Mouse (Mus musculus): ENCODE data around the gene Bbox1.

Gene Bbox1

DNA sequence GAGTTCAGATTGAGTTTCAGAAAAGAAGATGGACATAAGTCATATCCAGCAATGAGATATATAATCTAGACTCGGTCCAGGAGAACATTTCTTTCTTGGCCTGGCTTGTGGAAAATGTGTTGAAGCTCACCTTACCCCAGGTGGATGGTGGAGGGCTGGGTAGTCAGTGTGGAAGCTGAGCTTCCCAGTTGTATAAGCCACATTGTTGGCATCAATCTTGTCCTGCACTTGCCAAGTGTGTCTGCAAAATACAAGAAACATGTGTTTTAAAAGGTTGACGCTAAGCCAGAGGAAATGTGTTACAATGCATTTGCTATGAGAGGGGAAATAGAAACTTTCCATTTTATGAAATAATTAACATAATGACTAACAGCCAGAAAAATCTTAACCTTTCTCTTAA, 38.9 kb downstream of the Bbox1 start:
- intact Hi-C loops (cut with DNase I), result no loop called here

DNA sequence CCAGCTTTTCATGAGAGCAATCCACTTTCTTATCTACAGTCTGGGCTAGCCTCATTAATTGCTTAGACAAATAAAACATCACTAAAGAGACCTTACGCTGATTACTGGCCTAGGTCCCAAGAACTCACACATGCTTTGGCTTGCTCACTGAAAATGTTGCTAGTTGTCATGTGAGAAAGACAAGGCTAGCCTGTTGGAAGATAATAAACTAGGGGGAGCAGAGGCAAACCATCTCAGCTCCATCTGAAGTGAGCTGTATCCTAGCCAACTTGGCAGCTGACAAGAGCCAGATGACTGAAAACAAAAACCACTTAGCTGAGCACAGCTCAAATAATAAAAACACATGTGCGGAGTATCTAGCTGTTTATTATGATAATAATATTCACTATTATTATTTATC, 40.2 kb downstream of the Bbox1 start:
- intact Hi-C loops (cut with DNase I), result no loop called here

DNA sequence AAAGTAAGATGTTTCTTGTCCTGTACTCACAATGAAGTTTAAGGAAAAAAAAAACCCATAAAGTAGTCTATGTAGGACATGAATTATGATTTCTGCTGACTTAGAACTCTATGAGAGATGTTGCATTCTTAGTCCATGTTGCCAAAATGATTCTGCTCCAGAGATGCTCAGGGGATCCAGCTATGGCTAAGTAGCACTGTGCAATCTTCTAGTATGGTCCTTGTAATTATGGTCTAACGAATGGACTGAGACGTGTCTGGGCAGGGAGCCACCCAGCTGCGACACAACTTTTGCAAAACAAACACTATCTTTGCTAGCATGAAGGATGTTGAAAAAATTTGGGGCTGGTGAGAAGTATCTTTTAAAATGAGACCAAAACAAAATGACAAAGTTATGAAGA, 45.1 kb downstream of the Bbox1 start:
- intact Hi-C loops (cut with DNase I), result no loop called here

DNA sequence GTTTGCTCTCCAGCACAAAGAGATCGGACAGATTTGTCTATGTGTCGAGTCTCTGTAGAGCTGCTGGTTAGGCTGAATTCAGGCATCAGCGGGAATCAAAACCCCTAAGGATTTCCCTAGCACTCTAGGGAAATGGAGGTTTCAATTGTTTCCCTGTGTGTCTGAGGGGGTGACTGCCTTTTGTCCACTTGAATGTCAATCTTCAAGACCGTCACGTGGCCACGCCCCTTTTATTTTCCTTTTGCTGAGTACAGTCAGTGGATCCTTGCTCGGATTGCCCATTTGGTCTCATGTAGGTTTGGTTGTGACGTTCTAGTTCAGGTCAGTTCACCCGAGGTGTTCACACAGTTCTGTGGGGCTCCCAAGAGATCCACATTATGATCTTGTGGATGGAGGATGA, 82.1 kb downstream of the Bbox1 start:
- intact Hi-C loops (cut with DNase I), result no loop called here

DNA sequence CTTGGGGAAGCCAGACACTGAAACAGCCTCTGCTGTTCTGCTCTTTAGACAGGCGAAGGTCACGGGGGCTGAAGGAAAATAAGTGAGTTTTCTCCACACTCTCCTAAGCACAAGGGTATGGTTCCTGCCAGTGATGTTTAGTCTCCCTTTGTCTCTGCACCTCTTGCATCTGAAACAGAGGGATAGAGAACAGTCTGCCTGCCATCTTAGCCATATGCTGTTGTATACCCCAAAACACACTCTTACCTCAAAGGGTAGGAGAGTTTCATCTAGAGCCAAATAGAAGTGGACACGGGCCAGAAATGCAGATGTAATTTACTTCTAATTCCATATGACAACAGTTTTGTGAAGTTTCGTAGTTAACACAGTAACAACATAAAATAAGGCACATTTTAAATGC, 83.6 kb downstream of the Bbox1 start:
- intact Hi-C loops (cut with DNase I), result no loop called here

DNA sequence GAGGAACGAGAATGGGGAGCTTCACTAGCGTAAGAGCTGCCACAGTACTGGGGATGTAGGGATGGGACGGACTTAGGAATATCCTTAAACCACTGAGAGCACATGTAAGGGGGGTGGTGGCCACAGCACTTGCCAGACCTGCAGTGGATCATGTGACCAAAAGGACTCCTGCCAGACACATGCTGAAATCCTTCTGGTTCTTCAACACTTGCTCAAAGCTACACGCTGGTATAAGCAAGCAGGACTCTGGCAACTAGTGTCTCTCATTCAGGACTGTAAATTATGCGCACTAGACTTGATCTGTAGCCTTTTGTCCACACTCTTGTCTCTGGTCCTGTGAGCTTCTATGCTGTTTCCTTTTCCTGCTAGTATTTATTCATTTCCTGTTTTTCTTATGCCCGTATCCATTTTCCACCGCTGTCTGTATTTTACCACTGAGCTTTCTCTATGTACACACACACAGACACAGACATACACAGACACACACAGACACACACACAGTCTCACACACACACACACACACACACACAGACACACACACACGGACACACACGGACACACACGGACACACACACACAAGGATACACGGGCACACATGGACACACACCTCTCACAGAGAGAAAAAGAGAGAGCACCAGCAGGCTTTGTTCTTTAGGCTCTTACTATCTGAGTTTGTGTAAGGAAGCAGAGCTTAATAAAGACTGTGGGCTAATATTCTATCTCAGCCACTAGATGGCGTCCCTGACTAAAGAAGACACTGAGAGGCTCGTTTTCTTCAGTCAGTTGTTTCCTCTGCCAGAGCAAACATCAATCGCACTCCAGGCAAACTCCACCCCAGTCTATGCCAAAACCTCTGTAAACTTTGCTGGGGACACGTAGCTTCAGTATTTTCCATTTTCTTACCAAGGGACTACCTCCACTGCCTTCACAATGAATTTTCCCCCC, 84.9 kb downstream of the Bbox1 start:
- intact Hi-C loops (cut with DNase I), result loop anchor here (5.0 kb wide), 1 partner anchor 753 kb away; no protein-coding TSS in a partner anchor

DNA sequence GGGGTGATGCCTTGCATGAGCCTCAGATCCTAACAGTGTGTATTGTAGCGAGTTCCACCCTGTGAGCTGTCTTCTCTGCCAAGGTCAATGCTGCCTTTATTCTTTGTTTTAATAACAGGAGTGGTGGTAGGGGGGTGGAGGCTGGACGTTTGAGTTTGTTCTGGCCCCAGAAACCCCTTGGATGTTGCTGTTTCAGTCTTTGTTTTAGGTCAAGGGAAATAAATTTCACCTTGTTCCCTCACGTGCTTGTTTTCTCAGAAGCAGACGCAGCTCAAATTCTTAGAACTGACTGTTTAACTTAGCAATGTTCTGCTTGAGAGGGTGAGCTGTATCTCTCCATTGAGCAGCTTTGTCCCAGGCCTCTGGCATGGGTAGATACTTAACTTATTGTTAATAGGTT, 87.9 kb downstream of the Bbox1 start:
- intact Hi-C loops (cut with DNase I), result loop anchor here (2.0 to 5.0 kb wide), 2 partner anchors 340 to 756 kb away; no protein-coding TSS in a partner anchor

DNA sequence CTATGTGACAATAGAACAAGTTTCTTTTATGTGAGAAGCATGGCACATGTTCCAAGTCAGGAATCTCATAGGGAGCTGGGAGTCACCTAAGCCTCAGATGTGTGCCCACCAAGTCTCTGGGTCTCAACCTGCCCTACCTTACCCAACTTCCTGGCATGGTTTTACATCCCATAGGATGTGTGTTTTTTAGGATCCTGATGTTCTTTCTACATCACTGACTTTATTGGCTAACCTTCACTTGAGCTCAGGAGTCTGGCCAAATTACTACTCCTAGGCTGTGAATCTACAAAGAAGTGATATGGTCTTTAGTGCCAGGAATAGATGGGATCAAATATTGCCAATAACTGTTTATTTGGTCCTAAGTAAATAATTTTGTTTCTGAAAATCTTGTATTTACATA, 88.4 kb downstream of the Bbox1 start:
- intact Hi-C loops (cut with DNase I), result loop anchor here (2.0 to 5.0 kb wide), 2 partner anchors 341 to 756 kb away; no protein-coding TSS in a partner anchor

DNA sequence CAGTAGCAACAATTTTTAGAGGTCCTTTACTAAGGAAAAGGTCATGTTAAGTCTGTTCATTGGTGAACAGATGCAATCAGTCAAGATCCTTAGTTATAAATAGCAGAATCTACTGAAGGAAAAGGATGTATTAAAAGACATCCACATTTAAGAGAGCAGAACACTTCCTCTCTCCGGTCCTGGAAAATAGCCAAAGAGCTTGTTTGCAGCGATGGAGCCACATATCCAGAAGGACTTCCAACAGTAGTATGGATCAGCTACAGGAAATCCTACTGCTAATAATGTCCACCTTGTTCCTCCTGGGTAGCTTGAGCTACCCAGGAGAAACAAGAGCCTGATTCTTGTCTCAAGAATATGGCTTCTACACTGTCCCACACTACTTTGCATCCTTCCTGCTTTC, 91.6 kb downstream of the Bbox1 start:
- intact Hi-C loops (cut with DNase I), result no loop called here

DNA sequence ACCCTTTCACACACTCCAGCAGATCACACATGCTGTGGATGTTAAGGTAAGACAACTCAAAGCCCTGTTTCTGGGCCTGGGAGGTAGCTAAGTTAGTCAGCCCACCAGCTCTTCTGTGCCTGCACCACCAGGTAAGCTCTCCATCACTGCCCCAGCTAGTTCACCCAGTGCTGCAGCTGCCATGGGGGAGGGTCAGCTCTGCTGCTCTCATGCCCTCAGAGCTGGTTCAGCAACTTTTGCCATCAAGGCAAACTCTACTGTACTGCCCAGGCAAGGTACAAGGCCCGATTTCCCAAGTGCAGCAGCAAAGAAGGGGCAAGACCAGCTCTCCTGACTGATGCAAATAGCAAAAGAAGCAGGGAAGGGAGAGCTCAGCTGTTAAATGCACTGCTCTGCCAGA, 93.9 kb downstream of the Bbox1 start:
- intact Hi-C loops (cut with DNase I), result no loop called here

DNA sequence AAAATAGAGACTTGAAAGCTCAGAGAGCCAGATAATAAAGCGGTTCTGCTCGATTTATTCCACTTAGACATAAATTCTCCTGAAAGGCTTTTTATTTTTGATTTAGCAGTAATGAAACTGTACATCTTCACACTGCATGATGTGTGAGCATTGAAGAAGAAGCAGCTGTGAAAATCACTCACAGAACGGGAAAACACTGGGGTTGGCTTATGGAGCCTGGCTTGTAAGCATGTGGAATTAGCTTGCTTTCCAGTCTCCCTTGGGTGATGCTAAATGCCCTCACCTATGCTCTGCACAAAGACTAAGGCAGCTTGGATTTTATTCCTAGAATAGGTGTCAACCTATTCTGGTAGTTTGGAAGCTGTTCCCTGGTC, 98.7 kb downstream of the Bbox1 start:
- intact Hi-C loops (cut with DNase I), result no loop called here

DNA sequence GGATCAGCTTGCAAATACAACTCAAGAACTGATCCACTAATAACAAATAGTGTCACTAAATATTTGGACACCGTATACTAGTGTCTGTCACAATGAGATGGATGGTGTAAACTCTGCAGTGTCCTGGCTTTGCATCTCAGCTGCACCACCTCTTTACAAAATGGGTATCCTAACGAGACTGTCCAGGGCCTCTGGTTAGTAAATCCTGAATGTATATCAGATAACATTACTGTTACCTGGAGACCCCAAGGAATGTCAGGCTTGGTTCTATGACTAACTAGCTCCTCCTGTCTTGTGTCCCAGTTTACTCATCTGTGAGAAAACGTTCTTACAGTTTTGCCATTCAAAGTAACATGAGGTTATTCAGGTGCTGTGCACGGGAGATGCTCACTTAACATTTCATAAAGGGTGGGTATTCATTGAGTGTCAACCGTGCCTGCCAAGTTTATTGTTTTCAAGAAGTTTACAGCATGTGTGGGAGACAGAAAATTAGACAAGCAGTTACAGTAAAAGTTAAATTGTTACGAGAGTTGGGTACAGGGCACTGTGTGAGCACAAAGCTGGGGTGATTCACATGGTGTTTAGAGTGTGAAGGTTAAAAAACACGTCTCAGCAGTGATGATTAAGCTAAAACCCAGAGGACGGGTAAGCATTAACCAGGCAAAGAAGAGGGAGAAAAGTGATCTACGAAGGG, 99.2 kb downstream of the Bbox1 start:
- intact Hi-C loops (cut with DNase I), result no loop called here

DNA sequence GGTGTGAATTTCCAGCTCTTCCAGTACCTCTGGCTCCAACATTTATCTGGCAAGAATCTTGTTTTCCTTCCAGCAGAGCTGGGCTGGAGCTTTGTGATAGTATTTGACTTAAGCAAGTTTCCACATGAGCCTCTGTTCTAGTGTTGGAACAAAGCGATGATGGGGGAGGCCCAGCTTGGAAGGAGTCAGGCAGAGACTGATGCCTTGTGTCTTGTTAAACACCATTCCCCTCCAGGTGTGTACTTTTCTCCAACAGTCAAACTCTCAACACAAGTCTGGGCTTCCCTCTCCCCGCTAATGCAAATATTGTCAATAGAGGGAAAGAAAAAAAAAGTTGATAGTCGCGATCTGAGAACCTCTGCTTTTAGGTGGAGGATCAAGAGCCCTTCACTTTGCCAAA, 100.1 kb downstream of the Bbox1 start:
- intact Hi-C loops (cut with DNase I), result no loop called here
